Mouse (Mus musculus): Measurements from ENCODE around the gene Fbxo11. TPM values are rescaled to one million over a fixed set of nuclear protein-coding genes. Genes with fewer than 3 reads are reported as not detected.
"Not testable (repeated sequence)": the region's sequence is repeated elsewhere in the genome, so short reads cannot be mapped to it uniquely, and the experiment has no call there.

The Fbxo11 gene
- polyA plus RNA-seq, 1 experiment from 2014 or later: 32.2 TPM

- Histone ChIP-seq H3K9ac (ENCODE audit: low read length) (no peak overlapping the region), H3K27ac (replicated peaks; ENCODE audit: low read depth, low read length) (no peak overlapping the region), H3K4me1 (ENCODE audit: control insufficient read depth, insufficient read depth, low read length) (peaks cover 3% of the 10 kb centered on the region; the same call in 1 of the 2 replicates), H3K36me3 (ENCODE audit: control insufficient read depth, insufficient read depth, low read length) (peaks cover under 1% of the 10 kb centered on the region; the same call in 1 of the 2 replicates), H3K27me3 (ENCODE audit: control insufficient read depth, insufficient read depth, low read length) (no peaks in the 10 kb centered on the region), H3K4me2 (ENCODE audit: low read depth, severe bottlenecking) (peak overlapping the region; percentile 60; the same call in 1 of the 2 replicates), H3K9me3 (ENCODE audit: control insufficient read depth, low read length) (no peaks in the 10 kb centered on the region), H3K4me3 (ENCODE audit: low read depth, low read length) (no peak overlapping the region)
- ATAC-seq (ENCODE audit: insufficient number of reproducible peaks, low FRiP score, low TSS enrichment, low read depth): no peak
- DNase-seq (ENCODE audit: low spot score): no peak
- WGBS: 69% methylated on average over 10 of the region's 10 CpGs
These were observed 91.6 kb downstream of the Fbxo11 start for GRCm38 (mm10) chr17:87973261-87974167.

- no peak for ATAC-seq (ENCODE audit: insufficient number of reproducible peaks, low FRiP score, low TSS enrichment, low read depth)
- no peak overlapping the region for H3K4me2 ChIP-seq (ENCODE audit: low read depth, severe bottlenecking)
- H3K27me3 ChIP-seq (ENCODE audit: control insufficient read depth, insufficient read depth, low read length): no peaks in the 10 kb centered on the region
- no peak for DNase-seq (ENCODE audit: low spot score)
- H3K9ac ChIP-seq (ENCODE audit: low read length): no peak overlapping the region
- no peak overlapping the region for H3K4me3 ChIP-seq (ENCODE audit: low read depth, low read length)
- H3K4me1 ChIP-seq (ENCODE audit: control insufficient read depth, insufficient read depth, low read length): peaks cover 3% of the 10 kb centered on the region; the same call in 1 of the 2 replicates
- H3K27ac ChIP-seq (replicated peaks; ENCODE audit: low read depth, low read length): no peak overlapping the region
- no peaks in the 10 kb centered on the region for H3K36me3 ChIP-seq (ENCODE audit: control insufficient read depth, insufficient read depth, low read length)
- WGBS: 81% methylated on average over 5 of the region's 5 CpGs
- H3K9me3 ChIP-seq (ENCODE audit: control insufficient read depth, low read length): no peaks in the 10 kb centered on the region
These were observed 92.2 kb downstream of the Fbxo11 start for GRCm38 (mm10) chr17:87972856-87973255.

DNA sequence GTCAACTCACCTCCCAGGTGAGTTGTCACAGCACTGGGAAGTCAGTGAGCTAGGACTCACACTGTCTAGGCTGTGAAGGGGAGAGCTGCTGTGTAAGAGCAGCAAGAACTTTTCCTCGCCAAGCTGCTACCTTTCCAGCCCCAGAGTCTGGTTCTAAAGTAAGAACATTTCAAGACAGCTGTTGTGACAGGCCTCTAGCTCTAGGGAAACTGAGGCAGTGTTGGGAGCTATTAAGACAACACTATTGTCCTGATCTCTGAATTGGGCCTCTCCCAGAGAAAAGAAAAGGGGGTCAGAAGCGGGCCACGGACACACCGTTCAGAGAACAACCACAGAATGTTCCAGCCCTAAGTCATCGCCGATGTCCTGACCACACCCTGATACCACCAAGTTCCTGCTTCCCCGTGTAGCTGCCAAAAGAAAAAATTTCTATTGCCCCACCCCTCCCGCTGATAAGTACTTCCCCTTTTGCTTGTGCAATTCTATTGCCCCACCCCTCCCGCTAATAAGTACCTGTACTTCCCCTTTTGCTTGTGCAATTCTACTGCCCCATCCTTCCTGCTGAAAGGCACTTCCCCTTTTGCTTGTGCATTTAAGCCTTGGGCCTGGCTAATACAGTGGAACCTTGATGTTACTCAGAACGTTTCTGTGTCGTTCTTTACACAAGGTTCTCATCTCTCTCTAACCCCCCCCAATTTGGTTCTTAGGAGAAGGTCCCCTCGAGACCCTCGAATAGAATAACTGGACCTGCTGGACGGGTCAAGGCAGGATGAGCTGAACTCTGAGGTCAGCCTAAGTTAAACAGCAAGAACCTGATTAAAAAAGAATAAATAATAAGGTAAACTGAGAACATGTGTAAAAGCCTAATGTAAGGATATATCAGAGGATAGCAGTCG, 93.1 kb downstream of the Fbxo11 start:
- not testable (repeated sequence) for H3K9me3 ChIP-seq (ENCODE audit: control insufficient read depth, low read length); ATAC-seq (ENCODE audit: insufficient number of reproducible peaks, low FRiP score, low TSS enrichment, low read depth); H3K4me3 ChIP-seq (ENCODE audit: low read depth, low read length)

GRCm38 (mm10) chr17:87968483-87968926, 96.6 kb downstream of the Fbxo11 start:
- H3K9ac ChIP-seq (ENCODE audit: low read length); DNase-seq (ENCODE audit: low spot score); H3K27me3 ChIP-seq (ENCODE audit: control insufficient read depth, insufficient read depth, low read length); H3K4me2 ChIP-seq (ENCODE audit: low read depth, severe bottlenecking); H3K9me3 ChIP-seq (ENCODE audit: control insufficient read depth, low read length); H3K4me1 ChIP-seq (ENCODE audit: control insufficient read depth, insufficient read depth, low read length); H3K27ac ChIP-seq (replicated peaks; ENCODE audit: low read depth, low read length); H3K4me3 ChIP-seq (ENCODE audit: low read depth, low read length); H3K36me3 ChIP-seq (ENCODE audit: control insufficient read depth, insufficient read depth, low read length): not testable (repeated sequence)
- ATAC-seq (ENCODE audit: insufficient number of reproducible peaks, low FRiP score, low TSS enrichment, low read depth): peak; percentile 63; the same call in 1 of the 2 replicates
- 45% methylated on average over 6 of the region's 8 CpGs for WGBS

More for the DNA sequence above, 93.1 kb downstream of the Fbxo11 start:
- H3K27ac ChIP-seq (replicated peaks; ENCODE audit: low read depth, low read length); H3K36me3 ChIP-seq (ENCODE audit: control insufficient read depth, insufficient read depth, low read length); H3K4me2 ChIP-seq (ENCODE audit: low read depth, severe bottlenecking); H3K4me1 ChIP-seq (ENCODE audit: control insufficient read depth, insufficient read depth, low read length); H3K9ac ChIP-seq (ENCODE audit: low read length); DNase-seq (ENCODE audit: low spot score); H3K27me3 ChIP-seq (ENCODE audit: control insufficient read depth, insufficient read depth, low read length): not testable (repeated sequence)
- 89% methylated on average over 15 of the region's 15 CpGs for WGBS

DNA sequence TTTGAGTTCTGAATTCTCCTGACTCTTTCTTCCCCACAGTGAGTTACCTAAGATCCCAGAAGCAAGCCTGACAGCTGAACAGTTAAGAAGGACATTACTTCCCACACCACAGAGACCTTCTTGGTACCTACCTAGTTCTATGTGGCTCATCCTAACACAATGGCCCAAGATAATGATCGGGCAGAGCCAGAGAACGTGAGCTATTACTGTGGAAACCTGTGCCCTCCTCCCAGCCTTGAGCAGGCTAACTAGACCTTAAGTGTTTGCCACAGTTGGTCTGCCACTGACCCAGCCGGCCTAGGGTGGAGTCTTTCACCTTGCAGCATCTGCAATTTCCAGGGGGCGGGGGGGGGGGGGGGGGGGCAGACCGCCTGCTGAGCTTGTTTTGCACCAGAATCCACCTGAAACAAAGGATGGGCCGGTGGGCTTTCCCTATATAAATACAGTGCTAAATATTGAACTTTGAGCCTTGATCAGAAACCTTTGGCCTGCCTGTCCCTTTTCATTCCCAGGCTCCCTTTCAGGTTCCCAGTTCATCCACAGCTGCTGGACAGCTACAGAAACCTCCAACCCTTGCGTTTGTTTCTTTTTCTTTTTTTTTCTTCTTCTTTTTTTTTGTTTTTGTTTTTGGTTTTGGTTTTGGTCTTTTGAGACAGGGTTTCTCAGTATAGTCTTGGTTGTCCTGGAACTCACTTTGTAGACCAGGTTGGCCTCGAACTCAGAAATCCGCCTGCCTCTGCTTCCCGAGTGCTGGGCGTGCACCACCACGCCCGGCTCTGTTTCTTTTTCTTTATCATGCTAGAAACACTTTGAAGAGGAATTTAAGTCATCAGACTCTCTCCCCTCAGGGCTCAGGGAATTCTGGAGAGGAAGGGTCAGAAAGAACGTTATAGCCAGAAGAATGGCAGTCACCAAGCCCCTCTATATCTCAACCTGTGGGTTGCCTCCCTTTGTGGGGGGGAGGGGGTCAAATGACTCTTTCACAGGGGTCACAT, 101.7 kb downstream of the Fbxo11 start:
- Histone ChIP-seq H3K4me3 (ENCODE audit: low read depth, low read length) (no peak overlapping the region), H3K9me3 (ENCODE audit: control insufficient read depth, low read length) (no peaks in the 10 kb centered on the region), H3K4me1 (ENCODE audit: control insufficient read depth, insufficient read depth, low read length) (no peaks in the 10 kb centered on the region), H3K27ac (replicated peaks; ENCODE audit: low read depth, low read length) (no peak overlapping the region), H3K36me3 (ENCODE audit: control insufficient read depth, insufficient read depth, low read length) (no peaks in the 10 kb centered on the region), H3K4me2 (ENCODE audit: low read depth, severe bottlenecking) (no peak overlapping the region), H3K27me3 (ENCODE audit: control insufficient read depth, insufficient read depth, low read length) (no peaks in the 10 kb centered on the region), H3K9ac (ENCODE audit: low read length) (no peak overlapping the region)
- ATAC-seq (ENCODE audit: insufficient number of reproducible peaks, low FRiP score, low TSS enrichment, low read depth) (no peak), DNase-seq (ENCODE audit: low spot score) (no peak)
- WGBS: 88% methylated on average over 14 of the region's 14 CpGs

DNA sequence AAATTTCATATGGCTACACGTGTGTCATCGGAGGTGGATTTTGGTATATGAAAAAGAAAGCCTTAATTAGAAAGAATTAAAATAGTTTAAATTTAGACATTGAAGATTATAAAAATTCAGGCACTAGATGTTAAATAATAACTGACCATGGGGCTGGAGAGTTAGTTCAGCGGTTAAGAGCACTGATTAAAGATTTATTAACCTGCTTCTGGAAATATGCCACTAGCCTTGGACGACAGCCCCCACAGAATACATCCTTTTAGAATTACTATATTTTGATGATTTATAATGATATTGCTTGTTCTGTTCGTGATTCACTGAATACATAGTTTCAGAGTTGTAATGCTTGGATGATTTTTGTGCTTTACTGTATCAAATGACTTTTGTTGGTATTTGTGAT, 105.2 kb downstream of the Fbxo11 start:
- H3K36me3 ChIP-seq (ENCODE audit: control insufficient read depth, insufficient read depth, low read length); DNase-seq (ENCODE audit: low spot score); H3K27me3 ChIP-seq (ENCODE audit: control insufficient read depth, insufficient read depth, low read length); H3K4me1 ChIP-seq (ENCODE audit: control insufficient read depth, insufficient read depth, low read length); H3K9ac ChIP-seq (ENCODE audit: low read length); H3K9me3 ChIP-seq (ENCODE audit: control insufficient read depth, low read length); H3K4me2 ChIP-seq (ENCODE audit: low read depth, severe bottlenecking); H3K27ac ChIP-seq (replicated peaks; ENCODE audit: low read depth, low read length); ATAC-seq (ENCODE audit: insufficient number of reproducible peaks, low FRiP score, low TSS enrichment, low read depth); H3K4me3 ChIP-seq (ENCODE audit: low read depth, low read length): not testable (repeated sequence)
- 87% methylated on average over 5 of the region's 5 CpGs for WGBS

GRCm38 (mm10) chr17:87959406-87959805, 105.7 kb downstream of the Fbxo11 start:
- not testable (repeated sequence) for H3K4me1 ChIP-seq (ENCODE audit: control insufficient read depth, insufficient read depth, low read length); H3K9ac ChIP-seq (ENCODE audit: low read length); DNase-seq (ENCODE audit: low spot score); H3K27ac ChIP-seq (replicated peaks; ENCODE audit: low read depth, low read length); H3K4me3 ChIP-seq (ENCODE audit: low read depth, low read length); H3K27me3 ChIP-seq (ENCODE audit: control insufficient read depth, insufficient read depth, low read length); ATAC-seq (ENCODE audit: insufficient number of reproducible peaks, low FRiP score, low TSS enrichment, low read depth); H3K36me3 ChIP-seq (ENCODE audit: control insufficient read depth, insufficient read depth, low read length); H3K9me3 ChIP-seq (ENCODE audit: control insufficient read depth, low read length); H3K4me2 ChIP-seq (ENCODE audit: low read depth, severe bottlenecking)
- 94% methylated on average over 11 of the region's 11 CpGs for WGBS

All from limb, embryonic 11.5 days (tissue).